Mouse (Mus musculus) hindlimb bud, embryonic 11.5 days (tissue): ENCODE data around the gene Clec1b.

Source experiments
- DNase-seq: peaks from one replicate; pipeline ENCODE4 v3.0.0-alpha.2; 2012; ENCODE audit warnings: low read depth, low spot score; ENCODE audit errors: extremely low spot score

The Clec1b gene

GRCm38 (mm10) chr6:129396997-129397396 is at the start of gene Clec1b:
Gene Clec1b (plus strand): TSS chr6:129397297.
- DNase-seq, result no peak

- no peak for DNase-seq
Measured at GRCm38 (mm10) chr6:129349524-129350352, 47.4 kb upstream of the Clec1b start.

- DNase-seq, result no peak
Measured at GRCm38 (mm10) chr6:129351091-129351490, 46.0 kb upstream of the Clec1b start.

- no peak for DNase-seq
Measured at GRCm38 (mm10) chr6:129355774-129356173, 41.3 kb upstream of the Clec1b start.

- DNase-seq, result no peak
Measured at GRCm38 (mm10) chr6:129356430-129356829, 40.7 kb upstream of the Clec1b start.

GRCm38 (mm10) chr6:129359515-129359914 is 37.6 kb upstream of the Clec1b start:
- no peak for DNase-seq

GRCm38 (mm10) chr6:129363942-129364341 is 33.2 kb upstream of the Clec1b start:
- no peak for DNase-seq

- DNase-seq, result peak; percentile 47
Measured at GRCm38 (mm10) chr6:129365959-129366359, 31.1 kb upstream of the Clec1b start.

- no peak for DNase-seq
Measured at GRCm38 (mm10) chr6:129369374-129370132, 27.5 kb upstream of the Clec1b start.

GRCm38 (mm10) chr6:129374937-129375471 is 22.1 kb upstream of the Clec1b start:
- no peak for DNase-seq

- no peak for DNase-seq
Measured at GRCm38 (mm10) chr6:129380454-129380853, 16.6 kb upstream of the Clec1b start.

GRCm38 (mm10) chr6:129381736-129382135 is 15.4 kb upstream of the Clec1b start:
- DNase-seq, result no peak

- no peak for DNase-seq
Measured at GRCm38 (mm10) chr6:129383466-129383865, 13.6 kb upstream of the Clec1b start.

- no peak for DNase-seq
Measured at GRCm38 (mm10) chr6:129385000-129385399, 12.1 kb upstream of the Clec1b start.

GRCm38 (mm10) chr6:129385774-129386173 is 11.3 kb upstream of the Clec1b start, which contains the start of gene Clec12b:
Gene Clec12b (minus strand): TSS chr6:129385874.
- DNase-seq, result no peak

GRCm38 (mm10) chr6:129393087-129393720 is 3.9 kb upstream of the Clec1b start:
- no peak for DNase-seq

- no peak for DNase-seq
Measured at GRCm38 (mm10) chr6:129393732-129394131, 3.4 kb upstream of the Clec1b start.

- no peak for DNase-seq
Measured at GRCm38 (mm10) chr6:129399945-129400344, 2.8 kb downstream of the Clec1b start.

GRCm38 (mm10) chr6:129402404-129402803 is 5.3 kb downstream of the Clec1b start:
- no peak for DNase-seq

GRCm38 (mm10) chr6:129403391-129403790 is 6.3 kb downstream of the Clec1b start:
- DNase-seq, result no peak

- no peak for DNase-seq
Measured at GRCm38 (mm10) chr6:129405999-129406398, 8.9 kb downstream of the Clec1b start.
